Mouse (Mus musculus) heart, adult 9 months (tissue): ENCODE data around the gene Trim28.
A peak's percentile ranks its signal among the peaks of the same experiment; 100 is the strongest.

Source experiments
- DNase-seq, 2 experiments: peaks; one replicate each; pipeline ENCODE4 v3.0.0; 2022; ENCODE audit warnings: low spot score in 2 of 2

Gene Trim28

GRCm38 (mm10) chr7:12998053-12998452 is 861 bp upstream of the Trim28 start, which contains the start of gene Slc27a5:
TSS of gene Slc27a5 (minus strand) at chr7:12998192.
- no peak for DNase-seq

GRCm38 (mm10) chr7:13001584-13001983 is 2.7 kb downstream of the Trim28 start:
- DNase-seq, result no peak

GRCm38 (mm10) chr7:13003380-13003779 is 4.5 kb downstream of the Trim28 start:
- no peak for DNase-seq

- no peak for DNase-seq
Measured at GRCm38 (mm10) chr7:13006011-13006410, 7.1 kb downstream of the Trim28 start.

GRCm38 (mm10) chr7:13006531-13006930 is 7.6 kb downstream of the Trim28 start:
- DNase-seq, result no peak

GRCm38 (mm10) chr7:13007341-13008092 is 8.6 kb downstream of the Trim28 start:
- no peak for DNase-seq

GRCm38 (mm10) chr7:13009143-13010004 is 10.5 kb downstream of the Trim28 start:
- peak; percentile 89 to 95 for DNase-seq

- DNase-seq, result no peak
Measured at GRCm38 (mm10) chr7:13010005-13010908, 11.3 kb downstream of the Trim28 start, which contains the start of gene Zbtb45. TSS of gene Zbtb45 (minus strand) at chr7:13010034.

GRCm38 (mm10) chr7:13013671-13014070 is 14.8 kb downstream of the Trim28 start:
- no peak for DNase-seq

GRCm38 (mm10) chr7:13014275-13014839 is 15.4 kb downstream of the Trim28 start:
- no peak for DNase-seq

- no peak for DNase-seq
Measured at GRCm38 (mm10) chr7:13015217-13015616, 16.3 kb downstream of the Trim28 start.

GRCm38 (mm10) chr7:13022773-13023535 is 24.0 kb downstream of the Trim28 start:
- DNase-seq, result peak; percentile 56 to 73

- peak; percentile 91 to 95 for DNase-seq
Measured at GRCm38 (mm10) chr7:13023928-13024731, 25.2 kb downstream of the Trim28 start.

- peak; percentile 59 to 61 for DNase-seq
Measured at GRCm38 (mm10) chr7:13024805-13025204, 25.9 kb downstream of the Trim28 start.

- peak in 1 of 2 experiments; percentile 2 for DNase-seq
Measured at GRCm38 (mm10) chr7:13025511-13026112, 26.7 kb downstream of the Trim28 start.

- no peak for DNase-seq
Measured at GRCm38 (mm10) chr7:13028986-13029385, 30.1 kb downstream of the Trim28 start.

- DNase-seq, result no peak
Measured at GRCm38 (mm10) chr7:13031069-13031468, 32.2 kb downstream of the Trim28 start.

GRCm38 (mm10) chr7:13031983-13032382 is 33.1 kb downstream of the Trim28 start:
- DNase-seq, result no peak

GRCm38 (mm10) chr7:13032541-13032940 is 33.6 kb downstream of the Trim28 start:
- no peak for DNase-seq
